Mouse (Mus musculus): ENCODE measurements around the gene Rnaseh1. TPM values are rescaled to one million over a fixed set of nuclear protein-coding genes. Genes with fewer than 3 reads are reported as not detected.

Rnaseh1 gene
- polyA plus RNA-seq, 1 experiment from 2014 or later = 29.8 TPM

- H3K9me3 ChIP-seq = no peaks in the 10 kb centered on the region
- no peak overlapping the region for H3K27ac ChIP-seq (replicated peaks)
- no peak overlapping the region for H3K4me3 ChIP-seq
- H3K4me2 ChIP-seq (replicated peaks) = no peak overlapping the region
- peaks cover 14% of the 10 kb centered on the region for H3K36me3 ChIP-seq
- ATAC-seq (replicated peaks) = no peak
- 85% methylated on average over 2 of the region's 2 CpGs for WGBS
- H3K27me3 ChIP-seq = no peaks in the 10 kb centered on the region
- no peak overlapping the region for H3K9ac ChIP-seq (replicated peaks)
- 0 out of 2 replicates have a peak, but pooled peaks cover 11% of the 10 kb centered on the region for H3K4me1 ChIP-seq
Observed at GRCm38 (mm10) chr12:28624251-28624650, 25.2 kb upstream of the Rnaseh1 start.

- 0 out of 2 replicates have a peak, but pooled peaks cover 11% of the 10 kb centered on the region for H3K4me1 ChIP-seq
- H3K9ac ChIP-seq (replicated peaks) = no peak overlapping the region
- ATAC-seq (replicated peaks) = no peak
- no peak overlapping the region for H3K27ac ChIP-seq (replicated peaks)
- H3K4me2 ChIP-seq (replicated peaks) = no peak overlapping the region
- H3K27me3 ChIP-seq = no peaks in the 10 kb centered on the region
- no peaks in the 10 kb centered on the region for H3K9me3 ChIP-seq
- 88% methylated on average over 7 of the region's 7 CpGs for WGBS
- H3K4me3 ChIP-seq = no peak overlapping the region
- H3K36me3 ChIP-seq = peaks cover 26% of the 10 kb centered on the region
Observed at GRCm38 (mm10) chr12:28625407-28625806, 24.0 kb upstream of the Rnaseh1 start.

- ATAC-seq (replicated peaks) = no peak
- Histone ChIP-seq H3K4me1 (peaks cover 4% of the 10 kb centered on the region; the same call in 1 of the 2 replicates), H3K36me3 (peaks cover 43% of the 10 kb centered on the region), H3K27me3 (no peaks in the 10 kb centered on the region), H3K27ac (replicated peaks) (no peak overlapping the region), H3K4me2 (replicated peaks) (no peak overlapping the region), H3K9ac (replicated peaks) (no peak overlapping the region), H3K4me3 (no peak overlapping the region), H3K9me3 (no peaks in the 10 kb centered on the region)
- 77% methylated on average over 4 of the region's 4 CpGs for WGBS
Observed at GRCm38 (mm10) chr12:28627092-28627491, 22.3 kb upstream of the Rnaseh1 start.

GRCm38 (mm10) chr12:28628436-28628835 lies 21.0 kb upstream of the Rnaseh1 start:
- no peak for ATAC-seq (replicated peaks)
- Histone ChIP-seq H3K4me2 (replicated peaks) (no peak overlapping the region), H3K4me3 (no peak overlapping the region), H3K4me1 (peaks cover 14% of the 10 kb centered on the region), H3K36me3 (peaks cover 56% of the 10 kb centered on the region), H3K9ac (replicated peaks) (no peak overlapping the region), H3K9me3 (no peaks in the 10 kb centered on the region), H3K27ac (replicated peaks) (no peak overlapping the region), H3K27me3 (no peaks in the 10 kb centered on the region)
- WGBS = 89% methylated on average over 2 of the region's 2 CpGs

GRCm38 (mm10) chr12:28635058-28635534 lies 14.3 kb upstream of the Rnaseh1 start:
- Histone ChIP-seq H3K9me3 (no peaks in the 10 kb centered on the region), H3K4me3 (peak overlapping the region; percentile 64), H3K9ac (replicated peaks) (peak overlapping the region; percentile 87), H3K4me2 (replicated peaks) (peak overlapping the region; percentile 57), H3K27ac (replicated peaks) (peak overlapping the region; percentile 87), H3K36me3 (peaks cover 40% of the 10 kb centered on the region), H3K27me3 (no peaks in the 10 kb centered on the region), H3K4me1 (peaks cover 31% of the 10 kb centered on the region)
- WGBS = 2% methylated on average over 23 of the region's 23 CpGs
- peak; percentile 17 for ATAC-seq (replicated peaks)

- H3K27ac ChIP-seq (replicated peaks) = peak within 1 kb of the TSS; percentile 87
- peaks cover 31% of the 10 kb centered on the region for H3K4me1 ChIP-seq
- no peaks in the 10 kb centered on the region for H3K27me3 ChIP-seq
- peak; percentile 97 for ATAC-seq (replicated peaks)
- WGBS = 6% methylated on average over 69 of the region's 69 CpGs
- H3K4me3 ChIP-seq = peak within 1 kb of the TSS; percentile 64
- H3K36me3 ChIP-seq = peaks cover 32% of the 10 kb centered on the region
- no peaks in the 10 kb centered on the region for H3K9me3 ChIP-seq
- H3K9ac ChIP-seq (replicated peaks) = peak within 1 kb of the TSS; percentile 87
- peak within 1 kb of the TSS; percentile 57 for H3K4me2 ChIP-seq (replicated peaks)
Observed at GRCm38 (mm10) chr12:28635535-28636476, 13.6 kb upstream of the Rnaseh1 start, which contains the start of gene Rps7. Gene Rps7, minus strand, starts transcription at chr12:28635953.

GRCm38 (mm10) chr12:28636543-28636942 lies 12.9 kb upstream of the Rnaseh1 start:
- no peak for ATAC-seq (replicated peaks)
- H3K36me3 ChIP-seq = peaks cover 25% of the 10 kb centered on the region
- 0 out of 2 replicates have a peak overlapping the region, but pooled peaks have one; percentile 50 for H3K4me2 ChIP-seq (replicated peaks)
- peak overlapping the region; percentile 64 for H3K4me3 ChIP-seq
- no peak overlapping the region for H3K27ac ChIP-seq (replicated peaks)
- no peaks in the 10 kb centered on the region for H3K9me3 ChIP-seq
- peaks cover 31% of the 10 kb centered on the region for H3K4me1 ChIP-seq
- H3K9ac ChIP-seq (replicated peaks) = no peak overlapping the region
- no peaks in the 10 kb centered on the region for H3K27me3 ChIP-seq
- 92% methylated on average over 6 of the region's 6 CpGs for WGBS

GRCm38 (mm10) chr12:28638778-28639177 lies 10.6 kb upstream of the Rnaseh1 start:
- no peak overlapping the region for H3K27ac ChIP-seq (replicated peaks)
- 66% methylated on average over 2 of the region's 2 CpGs for WGBS
- no peak for ATAC-seq (replicated peaks)

GRCm38 (mm10) chr12:28662628-28663027 lies 13.2 kb downstream of the Rnaseh1 start:
- no peak for ATAC-seq (replicated peaks)
- Histone ChIP-seq H3K4me3 (no peak overlapping the region), H3K9ac (replicated peaks) (no peak overlapping the region), H3K9me3 (no peaks in the 10 kb centered on the region), H3K4me1 (no peaks in the 10 kb centered on the region), H3K4me2 (replicated peaks) (no peak overlapping the region), H3K27me3 (no peaks in the 10 kb centered on the region), H3K27ac (replicated peaks) (no peak overlapping the region), H3K36me3 (peaks cover 33% of the 10 kb centered on the region)
- WGBS = 83% methylated on average over 4 of the region's 4 CpGs

More at GRCm38 (mm10) chr12:28638778-28639177, 10.6 kb upstream of the Rnaseh1 start:
- H3K9ac ChIP-seq (replicated peaks) = no peak overlapping the region
- H3K4me3 ChIP-seq = no peak overlapping the region
- no peaks in the 10 kb centered on the region for H3K27me3 ChIP-seq
- 0 out of 2 replicates have a peak, but pooled peaks cover 3% of the 10 kb centered on the region for H3K36me3 ChIP-seq
- no peak overlapping the region for H3K4me2 ChIP-seq (replicated peaks)
- H3K4me1 ChIP-seq = peaks cover 15% of the 10 kb centered on the region
- no peaks in the 10 kb centered on the region for H3K9me3 ChIP-seq

- WGBS = 84% methylated on average over 4 of the region's 4 CpGs
- H3K9ac ChIP-seq (replicated peaks) = no peak overlapping the region
Observed at GRCm38 (mm10) chr12:28666734-28667133, 17.3 kb downstream of the Rnaseh1 start.

GRCm38 (mm10) chr12:28667287-28667686 lies 17.9 kb downstream of the Rnaseh1 start:
- no peak for ATAC-seq (replicated peaks)
- Histone ChIP-seq H3K27me3 (no peaks in the 10 kb centered on the region), H3K27ac (replicated peaks) (no peak overlapping the region), H3K4me3 (no peak overlapping the region), H3K36me3 (no peaks in the 10 kb centered on the region), H3K9ac (replicated peaks) (no peak overlapping the region), H3K4me1 (no peaks in the 10 kb centered on the region), H3K9me3 (no peaks in the 10 kb centered on the region), H3K4me2 (replicated peaks) (no peak overlapping the region)
- WGBS = 62% methylated on average over 8 of the region's 8 CpGs

More at GRCm38 (mm10) chr12:28666734-28667133, 17.3 kb downstream of the Rnaseh1 start:
- no peak overlapping the region for H3K4me3 ChIP-seq
- H3K4me1 ChIP-seq = no peaks in the 10 kb centered on the region
- H3K9me3 ChIP-seq = no peaks in the 10 kb centered on the region
- no peak for ATAC-seq (replicated peaks)
- no peaks in the 10 kb centered on the region for H3K27me3 ChIP-seq
- H3K4me2 ChIP-seq (replicated peaks) = no peak overlapping the region
- no peaks in the 10 kb centered on the region for H3K36me3 ChIP-seq
- no peak overlapping the region for H3K27ac ChIP-seq (replicated peaks)

GRCm38 (mm10) chr12:28674038-28674720 lies 24.8 kb downstream of the Rnaseh1 start:
- H3K36me3 ChIP-seq = no peaks in the 10 kb centered on the region
- H3K4me2 ChIP-seq (replicated peaks) = no peak overlapping the region
- H3K9me3 ChIP-seq = no peaks in the 10 kb centered on the region
- no peaks in the 10 kb centered on the region for H3K27me3 ChIP-seq
- H3K27ac ChIP-seq (replicated peaks) = no peak overlapping the region
- H3K9ac ChIP-seq (replicated peaks) = no peak overlapping the region
- no peak overlapping the region; the same call in 1 of the 2 replicates for H3K4me3 ChIP-seq
- H3K4me1 ChIP-seq = peaks cover 8% of the 10 kb centered on the region
- no peak for ATAC-seq (replicated peaks)
- 88% methylated on average over 10 of the region's 10 CpGs for WGBS

Measured in forebrain, embryonic 15.5 days (tissue).